Mouse (Mus musculus) adrenal gland, adult 2 months (tissue): ENCODE measurements around the gene Ssb. TPM values are rescaled to one million over a fixed set of nuclear protein-coding genes. Genes with fewer than 3 reads are reported as not detected.

Experiments
- polyA plus RNA-seq: library from polyadenylated mRNA; depleted of rRNA; stranded (reverse); fragments of >200 nt; gene quantifications from 2 replicates; pipeline ENCODE4 v1.2.3, GENCODE M21; 2012; rRNA removed
- total RNA-seq, 2 experiments: library from RNA; stranded (reverse); gene quantifications; 2 replicates each; pipeline ENCODE4 v1.2.3; 2021

The Ssb gene
- total and polyA plus RNA-seq, 3 experiments, result 0.35 to 194 (median 162) TPM

Other genes with a start within 250 kb of the Ssb start
- gene Bbs5, start 214.4 kb upstream of the Ssb start, total RNA-seq, result 1 to 10 TPM; 7.0 to 8.3 TPM
- 0.07 and 0.43 TPM in 2 replicates for gene Bbs5, start 214.4 kb upstream of the Ssb start, polyA plus RNA-seq
- under 1 TPM; 0.35 TPM for gene Klhl41, start 191.4 kb upstream of the Ssb start, total RNA-seq
- gene Klhl41, start 191.4 kb upstream of the Ssb start, polyA plus RNA-seq, result 0.04 TPM in 1 of 2 replicates, not detected in the other
- 10 to 100 TPM; 20.1 to 28.2 TPM for gene Fastkd1, start 148.0 kb upstream of the Ssb start, total RNA-seq
- gene Fastkd1, start 148.0 kb upstream of the Ssb start, polyA plus RNA-seq, result 3.3 and 3.7 TPM in 2 replicates
- 10 to 100 TPM; 48.9 to 61.8 TPM for gene Ppig, start 139.0 kb upstream of the Ssb start, total RNA-seq
- gene Ppig, start 139.0 kb upstream of the Ssb start, polyA plus RNA-seq, result 0.40 and 0.71 TPM in 2 replicates
- 1 to 10 TPM; 1.3 to 2.0 TPM for gene Ccdc173, start 72.0 kb upstream of the Ssb start, total RNA-seq
- not detected in 2 replicates for gene Ccdc173, start 72.0 kb upstream of the Ssb start, polyA plus RNA-seq
- gene Phospho2, start 71.9 kb upstream of the Ssb start, total RNA-seq, result 10 to 100 TPM; 22.9 to 25.3 TPM
- gene Phospho2, start 71.9 kb upstream of the Ssb start, polyA plus RNA-seq, result 147 and 150 TPM in 2 replicates
- 10 to 100 TPM in 1 of 2 experiments, 1 to 10 TPM in 1; 5.3 to 14.1 TPM for gene Klhl23, start 39.6 kb upstream of the Ssb start, total RNA-seq
- 1.3 and 1.7 TPM in 2 replicates for gene Klhl23, start 39.6 kb upstream of the Ssb start, polyA plus RNA-seq
- 10 to 100 TPM; 16.2 to 20.4 TPM for gene Mettl5, start 24.1 kb downstream of the Ssb start, total RNA-seq
- gene Mettl5, start 24.1 kb downstream of the Ssb start, polyA plus RNA-seq, result 16.6 and 17.2 TPM in 2 replicates
- 10 to 100 TPM; 75.7 to 83.3 TPM for gene Ubr3, start 35.7 kb downstream of the Ssb start, total RNA-seq
- 10.9 and 18.7 TPM in 2 replicates for gene Ubr3, start 35.7 kb downstream of the Ssb start, polyA plus RNA-seq
- gene Myo3b, start 177.6 kb downstream of the Ssb start, total RNA-seq, result not detected
- 0.02 TPM in 1 of 2 replicates, not detected in the other for gene Myo3b, start 177.6 kb downstream of the Ssb start, polyA plus RNA-seq